Mouse (Mus musculus) c-Kit-positive CD71-positive TER-119-positive erythroid progenitor cells, embryonic 14.5 days (primary cell): ENCODE data around the gene Ferd3l.

Experiments
- DNase-seq: peaks from one replicate; pipeline ENCODE4 v3.0.0-alpha.2; 2013; ENCODE audit warnings: low spot score

Ferd3l gene

GRCm38 (mm10) chr12:33965661-33966360, 37.6 kb downstream of the Ferd3l start:
- no peak for DNase-seq

- DNase-seq = no peak
These were observed 38.5 kb downstream of the Ferd3l start for GRCm38 (mm10) chr12:33966490-33967415.

GRCm38 (mm10) chr12:33967514-33967913, 39.3 kb downstream of the Ferd3l start:
- DNase-seq = no peak

GRCm38 (mm10) chr12:33968041-33968897, 40.0 kb downstream of the Ferd3l start:
- DNase-seq = no peak

- DNase-seq = no peak
These were observed 40.6 kb downstream of the Ferd3l start for GRCm38 (mm10) chr12:33968898-33969178.
